Mouse (Mus musculus) kidney, embryonic 15.5 days (tissue): ENCODE results near the gene Arhgef2. TPM values are rescaled to one million over a fixed set of nuclear protein-coding genes. Genes with fewer than 3 reads are reported as not detected.

Source experiments
- ATAC-seq: fragments of 200-750 bp; cut with Nextera tagmentation; replicated peaks from 2 replicates; pipeline ENCODE4 v1.8.0; 2017; ENCODE audit warnings: moderate TSS enrichment; ENCODE audit not compliant: low FRiP score
- H3K27ac ChIP-seq: fragments of 300-500 bp; sonication (generic); 2 replicates; pipeline ENCODE4 v1.5.1; 2015; ENCODE audit warnings: mild to moderate bottlenecking, inconsistent platforms
- H3K27me3 ChIP-seq: fragments of 300-500 bp; sonication (generic); 2 replicates; pipeline ENCODE4 v1.6.1; 2015; ENCODE audit warnings: inconsistent platforms
- H3K36me3 ChIP-seq: fragments of 300-500 bp; sonication (generic); 2 replicates; pipeline ENCODE4 v1.6.1; 2015; ENCODE audit warnings: inconsistent platforms
- H3K4me1 ChIP-seq: fragments of 300-500 bp; sonication (generic); 2 replicates; pipeline ENCODE4 v1.6.1; 2015; ENCODE audit warnings: inconsistent platforms
- H3K4me2 ChIP-seq: fragments of 300-500 bp; sonication (generic); 2 replicates; pipeline ENCODE4 v1.6.1; 2015; ENCODE audit warnings: moderate library complexity, mild to moderate bottlenecking, inconsistent platforms
- H3K4me3 ChIP-seq: fragments of 300-500 bp; sonication (generic); replicated peaks from 2 replicates; pipeline ENCODE4 v1.5.1; 2015; ENCODE audit warnings: mild to moderate bottlenecking, inconsistent platforms
- H3K9ac ChIP-seq: fragments of 300-500 bp; sonication (generic); 2 replicates; pipeline ENCODE4 v1.6.1; 2015; ENCODE audit warnings: mild to moderate bottlenecking, inconsistent platforms
- H3K9me3 ChIP-seq: fragments of 300-500 bp; sonication (generic); replicated peaks from 2 replicates; pipeline ENCODE4 v1.6.1; 2016; ENCODE audit warnings: inconsistent platforms
- WGBS: fragments of 180-500 bp; shearing (Covaris S2); methylation state at CpG from one replicate; pipeline ENCODE4 v1.1.7; 2015; ENCODE audit warnings: mixed read lengths; 5-methylcytosine and 5-hydroxymethylcytosine counted together
- polyA plus RNA-seq: library from polyadenylated mRNA; unstranded; fragments of >200 nt; fragmentation: Nextera tagmentation; extraction: Ambion mirVana; gene quantifications from 2 replicates; pipeline ENCODE4 v1.2.1, GENCODE M21; 2015

Arhgef2 gene
- polyA plus RNA-seq, 1 experiment from 2014 or later = 104 TPM

- H3K4me2 ChIP-seq = peak overlapping the region; percentile 83
- peak overlapping the region; percentile 85 for H3K9ac ChIP-seq
- WGBS = 5% methylated on average over 15 of the region's 15 CpGs
- no peak for ATAC-seq
- no peaks in the 10 kb centered on the region for H3K9me3 ChIP-seq
- H3K27me3 ChIP-seq = no peaks in the 10 kb centered on the region
- H3K36me3 ChIP-seq = peaks cover 18% of the 10 kb centered on the region
- H3K27ac ChIP-seq = peak overlapping the region; percentile 98
- H3K4me3 ChIP-seq = peak overlapping the region; percentile 71
- H3K4me1 ChIP-seq = peaks cover 78% of the 10 kb centered on the region
These were observed 17.8 kb downstream of the Arhgef2 start for GRCm38 (mm10) chr3:88623346-88624135.

GRCm38 (mm10) chr3:88624324-88624723, 18.6 kb downstream of the Arhgef2 start:
- no peaks in the 10 kb centered on the region for H3K9me3 ChIP-seq
- H3K4me3 ChIP-seq = peak overlapping the region; percentile 71
- peaks cover 24% of the 10 kb centered on the region for H3K36me3 ChIP-seq
- no peak for ATAC-seq
- WGBS = 21% methylated on average over 4 of the region's 4 CpGs
- H3K4me2 ChIP-seq = peak overlapping the region; percentile 83
- peak overlapping the region; percentile 85; the same call in 1 of the 2 replicates for H3K9ac ChIP-seq
- no peaks in the 10 kb centered on the region for H3K27me3 ChIP-seq
- H3K27ac ChIP-seq = peak overlapping the region; percentile 98
- H3K4me1 ChIP-seq = peaks cover 78% of the 10 kb centered on the region

- H3K27ac ChIP-seq = peak overlapping the region; percentile 98
- H3K4me3 ChIP-seq = peak overlapping the region; percentile 71; the same call in 1 of the 2 replicates
- H3K9me3 ChIP-seq = no peaks in the 10 kb centered on the region
- peak overlapping the region; percentile 83 for H3K4me2 ChIP-seq
- H3K27me3 ChIP-seq = no peaks in the 10 kb centered on the region
- peaks cover 74% of the 10 kb centered on the region for H3K4me1 ChIP-seq
- WGBS = 33% methylated on average over 2 of the region's 2 CpGs
- no peak for ATAC-seq
- H3K9ac ChIP-seq = 0 out of 2 replicates have a peak overlapping the region, but pooled peaks have one; percentile 85
- H3K36me3 ChIP-seq = peaks cover 30% of the 10 kb centered on the region
These were observed 19.2 kb downstream of the Arhgef2 start for GRCm38 (mm10) chr3:88624951-88625350.

GRCm38 (mm10) chr3:88625531-88625930, 19.8 kb downstream of the Arhgef2 start:
- no peak for ATAC-seq
- Histone ChIP-seq H3K4me1 (peaks cover 74% of the 10 kb centered on the region), H3K27me3 (no peaks in the 10 kb centered on the region), H3K9ac (no peak overlapping the region), H3K4me2 (no peak overlapping the region; the same call in 1 of the 2 replicates), H3K27ac (peak overlapping the region; percentile 98; the same call in 1 of the 2 replicates), H3K36me3 (peaks cover 36% of the 10 kb centered on the region), H3K9me3 (no peaks in the 10 kb centered on the region), H3K4me3 (no peak overlapping the region)
- WGBS = 81% methylated on average over 7 of the region's 7 CpGs

- Histone ChIP-seq H3K4me1 (peaks cover 76% of the 10 kb centered on the region), H3K27me3 (no peaks in the 10 kb centered on the region), H3K36me3 (peaks cover 44% of the 10 kb centered on the region), H3K27ac (peak overlapping the region; percentile 46; the same call in 1 of the 2 replicates), H3K4me2 (no peak overlapping the region), H3K9ac (peak overlapping the region; percentile 8; the same call in 1 of the 2 replicates), H3K4me3 (no peak overlapping the region), H3K9me3 (no peaks in the 10 kb centered on the region)
- WGBS = 63% methylated on average over 7 of the region's 7 CpGs
- no peak for ATAC-seq
These were observed 20.6 kb downstream of the Arhgef2 start for GRCm38 (mm10) chr3:88626316-88626715.

- ATAC-seq = no peak
- Histone ChIP-seq H3K27me3 (no peaks in the 10 kb centered on the region), H3K36me3 (peaks cover 52% of the 10 kb centered on the region), H3K4me3 (no peak overlapping the region), H3K9ac (no peak overlapping the region), H3K27ac (peak overlapping the region; percentile 46), H3K4me2 (no peak overlapping the region), H3K4me1 (peaks cover 78% of the 10 kb centered on the region), H3K9me3 (no peaks in the 10 kb centered on the region)
- WGBS = 44% methylated on average over 4 of the region's 4 CpGs
These were observed 21.3 kb downstream of the Arhgef2 start for GRCm38 (mm10) chr3:88627114-88627513.

GRCm38 (mm10) chr3:88627535-88627934, 21.8 kb downstream of the Arhgef2 start:
- peaks cover 78% of the 10 kb centered on the region for H3K4me1 ChIP-seq
- WGBS = 80% methylated on average over 2 of the region's 2 CpGs
- H3K4me2 ChIP-seq = no peak overlapping the region
- H3K27me3 ChIP-seq = no peaks in the 10 kb centered on the region
- no peak for ATAC-seq
- H3K27ac ChIP-seq = peak overlapping the region; percentile 46
- no peak overlapping the region for H3K4me3 ChIP-seq
- H3K9me3 ChIP-seq = no peaks in the 10 kb centered on the region
- H3K36me3 ChIP-seq = peaks cover 56% of the 10 kb centered on the region
- no peak overlapping the region for H3K9ac ChIP-seq

- Histone ChIP-seq H3K9me3 (no peaks in the 10 kb centered on the region), H3K36me3 (peaks cover 68% of the 10 kb centered on the region), H3K4me1 (peaks cover 69% of the 10 kb centered on the region), H3K9ac (no peak overlapping the region), H3K4me3 (no peak overlapping the region), H3K27ac (no peak overlapping the region), H3K27me3 (no peaks in the 10 kb centered on the region), H3K4me2 (no peak overlapping the region)
- ATAC-seq = no peak
- 64% methylated on average over 4 of the region's 4 CpGs for WGBS
These were observed 23.0 kb downstream of the Arhgef2 start for GRCm38 (mm10) chr3:88628766-88629165.

GRCm38 (mm10) chr3:88629244-88629643, 23.5 kb downstream of the Arhgef2 start:
- H3K9me3 ChIP-seq = no peaks in the 10 kb centered on the region
- H3K36me3 ChIP-seq = peaks cover 73% of the 10 kb centered on the region
- no peak overlapping the region for H3K4me3 ChIP-seq
- ATAC-seq = no peak
- H3K27ac ChIP-seq = peak overlapping the region; percentile 10; the same call in 1 of the 2 replicates
- no peak overlapping the region for H3K4me2 ChIP-seq
- WGBS = 56% methylated on average over 13 of the region's 13 CpGs
- no peak overlapping the region for H3K9ac ChIP-seq
- no peaks in the 10 kb centered on the region for H3K27me3 ChIP-seq
- H3K4me1 ChIP-seq = peaks cover 64% of the 10 kb centered on the region

GRCm38 (mm10) chr3:88630018-88630417, 24.3 kb downstream of the Arhgef2 start:
- H3K4me3 ChIP-seq = no peak overlapping the region
- H3K4me2 ChIP-seq = no peak overlapping the region
- peaks cover 57% of the 10 kb centered on the region for H3K4me1 ChIP-seq
- H3K27ac ChIP-seq = peak overlapping the region; percentile 59
- 71% methylated on average over 9 of the region's 9 CpGs for WGBS
- no peaks in the 10 kb centered on the region for H3K27me3 ChIP-seq
- no peak overlapping the region for H3K9ac ChIP-seq
- H3K36me3 ChIP-seq = peaks cover 79% of the 10 kb centered on the region
- no peaks in the 10 kb centered on the region for H3K9me3 ChIP-seq
- no peak for ATAC-seq

- no peak overlapping the region for H3K9ac ChIP-seq
- no peaks in the 10 kb centered on the region for H3K27me3 ChIP-seq
- H3K4me2 ChIP-seq = no peak overlapping the region
- H3K9me3 ChIP-seq = no peaks in the 10 kb centered on the region
- 73% methylated on average over 6 of the region's 6 CpGs for WGBS
- ATAC-seq = no peak
- H3K4me1 ChIP-seq = peaks cover 48% of the 10 kb centered on the region
- H3K36me3 ChIP-seq = peaks cover 82% of the 10 kb centered on the region
- peak overlapping the region; percentile 59 for H3K27ac ChIP-seq
- H3K4me3 ChIP-seq = no peak overlapping the region
These were observed 25.1 kb downstream of the Arhgef2 start for GRCm38 (mm10) chr3:88630849-88631341.

GRCm38 (mm10) chr3:88631921-88632587, 26.3 kb downstream of the Arhgef2 start:
- no peak overlapping the region for H3K4me2 ChIP-seq
- no peak overlapping the region for H3K27ac ChIP-seq
- ATAC-seq = no peak
- no peak overlapping the region for H3K9ac ChIP-seq
- H3K4me1 ChIP-seq = peaks cover 36% of the 10 kb centered on the region
- no peaks in the 10 kb centered on the region for H3K9me3 ChIP-seq
- H3K27me3 ChIP-seq = no peaks in the 10 kb centered on the region
- H3K36me3 ChIP-seq = peaks cover 88% of the 10 kb centered on the region
- 74% methylated on average over 12 of the region's 12 CpGs for WGBS
- no peak overlapping the region for H3K4me3 ChIP-seq
